Comparison of ENCODE assay signal across 11 mouse cellular contexts in the genomic region with DNA sequence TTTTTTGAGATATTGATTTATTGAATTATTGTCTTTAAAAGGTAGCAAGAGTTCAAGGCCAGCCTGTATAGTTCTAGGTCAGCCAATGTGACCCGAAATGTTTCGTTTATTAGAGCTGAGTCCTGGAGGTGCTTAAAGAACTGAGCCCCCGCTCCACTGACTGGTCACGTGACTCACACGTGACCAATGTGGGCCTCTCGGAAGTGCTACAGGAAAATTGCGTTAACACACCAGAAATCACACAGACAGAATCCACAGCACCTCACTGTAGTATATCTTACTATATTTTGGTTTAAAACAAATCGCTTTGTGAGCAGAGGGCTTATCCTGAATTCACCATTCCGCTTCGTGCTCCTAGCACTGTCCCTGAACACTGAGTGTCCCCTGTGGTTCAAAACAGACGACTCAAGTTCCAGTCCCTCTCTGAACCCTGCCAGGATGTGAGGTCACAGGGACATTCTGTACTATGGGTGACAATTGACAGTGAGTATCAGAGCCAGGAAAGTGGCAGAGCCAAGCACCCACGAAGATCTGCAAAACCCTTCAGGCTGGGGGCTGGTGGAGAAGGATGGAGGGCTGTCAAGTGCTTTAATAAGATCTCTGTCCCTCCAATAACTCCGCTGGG. TPM values are rescaled to one million over a fixed set of nuclear protein-coding genes. Genes with fewer than 3 reads are reported as not detected.
DNase-seq lines count a peak whose midpoint lies in the region; ATAC-seq lines count a peak whose summit lies in the region.
"Had no signal": no experiment of that assay in that cellular context is flagged by ENCODE, and none has a peak within 500 bp of the region (broad histone marks: within the 10 kb centered on the region; RNA-seq: fewer than 3 reads in every experiment).

No protein-coding gene starts in this region.

- peak overlapping the region; percentile 97 for H3K4me2 ChIP-seq in forebrain, embryonic 15.5 days (replicated peaks)
- peak overlapping the region; percentile 97 for H3K4me2 ChIP-seq in midbrain, embryonic 12.5 days (replicated peaks)

- DNase-seq in heart, embryonic 10.5 days (ENCODE audit: low spot score): peak; percentile 76
- no peak for DNase-seq in heart, postnatal 25 days (ENCODE audit: low spot score)
- peak; percentile 64 for DNase-seq in brain, adult 2 months (ENCODE audit: low read depth, low spot score)
- no peak for DNase-seq in adipocyte (ENCODE audit: low spot score)
- DNase-seq in gastrocnemius, postnatal 4 days (ENCODE audit: low spot score in 2 of 2): no peak
- DNase-seq: heart, postnatal 10 days; lung, adult 18-20 months had no signal

- H3K9me3 ChIP-seq in heart, embryonic 10.5 days: no peaks in the 10 kb centered on the region
- H3K9me3 ChIP-seq in forebrain, embryonic 15.5 days: no peaks in the 10 kb centered on the region
- no peaks in the 10 kb centered on the region for H3K9me3 ChIP-seq in midbrain, embryonic 12.5 days

- peak overlapping the region; percentile 74 for H3K9ac ChIP-seq in forebrain, embryonic 15.5 days (replicated peaks)
- peak overlapping the region; percentile 71 for H3K9ac ChIP-seq in midbrain, embryonic 12.5 days (replicated peaks)

- H3K4me3 ChIP-seq in heart, embryonic 10.5 days: 0 out of 2 replicates have a peak overlapping the region, but pooled peaks have one; percentile 79
- peak overlapping the region; percentile 79 for H3K4me3 ChIP-seq in forebrain, embryonic 15.5 days
- peak overlapping the region; percentile 60 for H3K4me3 ChIP-seq in midbrain, embryonic 12.5 days
- H3K4me3 ChIP-seq: myocyte had no signal

- H3K4me1 ChIP-seq in heart, embryonic 10.5 days: peaks cover 39% of the 10 kb centered on the region
- peaks cover 55% of the 10 kb centered on the region for H3K4me1 ChIP-seq in forebrain, embryonic 15.5 days
- H3K4me1 ChIP-seq in midbrain, embryonic 12.5 days: peaks cover 55% of the 10 kb centered on the region

- 69% methylated on average over 13 of the region's 13 CpGs for WGBS in heart, embryonic 10.5 days
- 45% methylated on average over 13 of the region's 13 CpGs for WGBS in forebrain, embryonic 15.5 days
- WGBS in midbrain, embryonic 12.5 days: 72% methylated on average over 13 of the region's 13 CpGs

- no peak overlapping the region for H3K27ac ChIP-seq in heart, embryonic 10.5 days
- peak overlapping the region; percentile 85 for H3K27ac ChIP-seq in forebrain, embryonic 15.5 days (replicated peaks)
- no peak overlapping the region for H3K27ac ChIP-seq in midbrain, embryonic 12.5 days (replicated peaks)

- ATAC-seq in forebrain, embryonic 15.5 days (replicated peaks): 0 out of 2 replicates have a peak, but pooled peaks have one; percentile 26
- ATAC-seq in midbrain, embryonic 12.5 days (ENCODE audit: low FRiP score, low read depth): no peak
- no peak for ATAC-seq in granulocyte monocyte progenitor cell, adult 5-6 weeks (replicated peaks; ENCODE audit: poor library complexity, severe bottlenecking)

- H3K36me3 ChIP-seq in heart, embryonic 10.5 days: no peaks in the 10 kb centered on the region
- 0 out of 2 replicates have a peak, but pooled peaks cover 3% of the 10 kb centered on the region for H3K36me3 ChIP-seq in forebrain, embryonic 15.5 days
- no peaks in the 10 kb centered on the region for H3K36me3 ChIP-seq in midbrain, embryonic 12.5 days

- intact Hi-C loops in heart, postnatal 25 days (cut with DNase I): no loop called here

- H3K27me3 ChIP-seq in heart, embryonic 10.5 days (ENCODE audit: insufficient read depth, poor library complexity, severe bottlenecking): peaks cover 18% of the 10 kb centered on the region
- H3K27me3 ChIP-seq in forebrain, embryonic 15.5 days: no peaks in the 10 kb centered on the region
- H3K27me3 ChIP-seq in midbrain, embryonic 12.5 days: peaks cover 6% of the 10 kb centered on the region; the same call in 1 of the 2 replicates

RNA-seq across cellular contexts. Expression of a gene that starts 29.6 kb away (rescaled TPM):
- 33.2 and 49.6 TPM in 2 replicates for polyA plus RNA-seq in heart, embryonic 10.5 days (2016; fragmentation: Nextera tagmentation; extraction: Ambion mirVana)
- 1 to 10 TPM; 1.5 to 1.6 TPM for total RNA-seq in heart, postnatal 25 days (2021)
- polyA plus RNA-seq in forebrain, embryonic 15.5 days (2015; fragmentation: Nextera tagmentation; extraction: Ambion mirVana): 100 and 101 TPM in 2 replicates
- 105 and 107 TPM in 2 replicates for polyA plus RNA-seq in midbrain, embryonic 12.5 days (2016; fragmentation: Nextera tagmentation; extraction: Ambion mirVana)
- 0.52 TPM in 1 of 2 replicates, not detected in the other for total RNA-seq in granulocyte monocyte progenitor cell, adult 5-6 weeks (2014; fragmentation: Nextera tagmentation)
- total RNA-seq in granulocyte monocyte progenitor cell, adult 5-6 weeks (2017): 2.1 and 7.0 TPM in 2 replicates
- 10 to 100 TPM; 18.9 to 23.5 TPM for total RNA-seq in gastrocnemius, postnatal 4 days (2021)

Comparison
In these comparisons a context has a peak if more than half of its experiments do, and no peak if none do; other contexts are left out.
1. DNase-seq: peak in heart, embryonic 10.5 days (single experiment) and brain, adult 2 months (single experiment); none in heart, postnatal 25 days (single experiment), adipocyte (single experiment) and gastrocnemius, postnatal 4 days (0 of 2).
2. Peak in every context shown above with its lines, with median percentiles within 50 percentile points of each other: H3K4me3 ChIP-seq.